Mouse (Mus musculus) lung, embryonic 15.5 days (tissue): ENCODE data around the gene Abcf2. TPM values are rescaled to one million over a fixed set of nuclear protein-coding genes. Genes with fewer than 3 reads are reported as not detected.

ENCODE experiments used
- ATAC-seq: fragments of 200-750 bp; cut with Nextera tagmentation; 2 replicates; pipeline ENCODE4 v1.8.0; 2017; ENCODE audit warnings: moderate number of reproducible peaks, borderline replicate concordance; ENCODE audit not compliant: low FRiP score, low TSS enrichment; ENCODE audit errors: extremely low read depth
- H3K27ac ChIP-seq: fragments of 300-500 bp; sonication (generic); 2 replicates; pipeline ENCODE4 v1.5.1; 2015; ENCODE audit warnings: moderate library complexity, mild to moderate bottlenecking, inconsistent platforms
- H3K27me3 ChIP-seq: fragments of 300-500 bp; sonication (generic); 2 replicates; pipeline ENCODE4 v1.6.1; 2015; ENCODE audit warnings: inconsistent platforms
- H3K36me3 ChIP-seq: fragments of 300-500 bp; sonication (generic); 2 replicates; pipeline ENCODE4 v1.6.1; 2015; ENCODE audit warnings: inconsistent platforms
- H3K4me1 ChIP-seq: fragments of 300-500 bp; sonication (generic); 2 replicates; pipeline ENCODE4 v1.6.1; 2015; ENCODE audit warnings: inconsistent platforms
- H3K4me2 ChIP-seq: fragments of 300-500 bp; sonication (generic); 2 replicates; pipeline ENCODE4 v1.6.1; 2015; ENCODE audit warnings: inconsistent platforms, mild to moderate bottlenecking, moderate library complexity
- H3K4me3 ChIP-seq: fragments of 300-500 bp; sonication (generic); 2 replicates; pipeline ENCODE4 v1.5.1; 2015; ENCODE audit warnings: mild to moderate bottlenecking, inconsistent platforms
- H3K9ac ChIP-seq: fragments of 300-500 bp; sonication (generic); 2 replicates; pipeline ENCODE4 v1.6.1; 2015; ENCODE audit warnings: inconsistent platforms
- H3K9me3 ChIP-seq: fragments of 300-500 bp; sonication (generic); 2 replicates; pipeline ENCODE4 v1.6.1; 2016; ENCODE audit warnings: inconsistent platforms
- WGBS: fragments of 180-500 bp; shearing (Covaris S2); methylation state at CpG from one replicate; pipeline ENCODE4 v1.1.7; 2015; 5-methylcytosine and 5-hydroxymethylcytosine counted together
- polyA plus RNA-seq: library from polyadenylated mRNA; unstranded; fragments of >200 nt; fragmentation: Nextera tagmentation; extraction: Ambion mirVana; gene quantifications from 2 replicates; pipeline ENCODE4 v1.2.1, GENCODE M21; 2015

The Abcf2 gene
- polyA plus RNA-seq, 1 experiment from 2014 or later: 110 TPM

DNA sequence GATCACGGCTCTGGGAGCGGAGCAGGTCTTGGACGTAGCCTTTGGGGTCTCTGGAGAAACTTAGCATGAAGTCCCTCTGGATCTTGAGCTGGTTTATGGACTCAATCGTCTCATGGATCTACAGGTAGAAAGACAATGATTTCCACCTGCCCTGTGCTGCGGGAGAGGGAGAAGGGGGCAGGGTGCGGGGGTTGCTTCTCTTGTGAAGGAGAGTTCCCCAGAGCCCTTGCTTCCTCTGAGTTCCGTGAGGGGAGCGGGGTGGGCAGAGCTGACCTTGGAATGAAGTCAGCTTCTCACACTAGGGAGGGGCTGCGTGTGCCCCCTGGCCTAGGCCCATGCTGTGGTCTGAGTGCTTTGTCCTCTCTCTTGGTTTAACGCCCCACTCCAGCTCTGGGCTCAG lies 16.0 kb upstream of the Abcf2 start:
- Histone ChIP-seq H3K4me1 (peaks cover 32% of the 10 kb centered on the region), H3K27me3 (peaks cover 4% of the 10 kb centered on the region; the same call in 1 of the 2 replicates), H3K9me3 (no peaks in the 10 kb centered on the region), H3K9ac (no peak overlapping the region), H3K36me3 (peaks cover 67% of the 10 kb centered on the region), H3K27ac (no peak overlapping the region), H3K4me3 (no peak overlapping the region), H3K4me2 (no peak overlapping the region)
- ATAC-seq: no peak
- 83% methylated on average over 10 of the region's 10 CpGs for WGBS

DNA sequence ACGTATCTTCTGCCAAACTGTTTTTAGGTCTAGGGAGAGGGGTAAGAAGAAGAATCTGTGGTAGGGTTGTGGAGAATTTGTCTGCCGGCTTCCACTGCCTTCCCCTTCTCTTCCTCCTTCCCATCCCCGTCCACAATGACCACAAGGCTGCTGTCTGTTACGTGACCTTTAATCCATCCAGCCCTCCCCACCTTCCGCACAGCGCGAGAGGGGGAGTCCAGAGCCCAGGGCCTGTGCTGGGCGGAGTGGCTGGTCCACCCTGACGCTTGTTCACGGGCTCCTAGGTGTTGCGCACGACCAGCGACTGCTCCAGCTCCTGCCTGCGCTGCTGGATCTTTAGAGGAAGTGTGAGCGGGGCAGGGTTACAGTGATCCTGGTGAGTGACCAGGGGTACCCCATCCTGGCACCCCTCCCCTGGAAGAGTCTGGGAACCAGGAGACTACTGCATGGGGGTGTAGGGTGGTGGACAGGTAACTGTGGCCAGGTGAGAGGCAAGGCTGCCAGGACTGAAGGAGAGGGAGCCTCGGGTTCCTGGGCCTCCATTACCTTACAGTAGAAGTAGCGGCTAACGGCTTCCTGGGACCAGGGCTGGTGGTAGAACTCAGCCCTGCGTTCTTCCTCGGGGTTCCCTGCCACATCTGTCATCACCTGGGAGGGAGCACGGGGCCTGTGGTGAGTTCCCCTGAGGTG lies 15.3 kb upstream of the Abcf2 start:
- Histone ChIP-seq H3K9me3 (no peaks in the 10 kb centered on the region), H3K4me1 (peaks cover 33% of the 10 kb centered on the region), H3K27ac (no peak overlapping the region), H3K36me3 (peaks cover 69% of the 10 kb centered on the region), H3K4me2 (peak overlapping the region; percentile 42), H3K4me3 (no peak overlapping the region), H3K9ac (no peak overlapping the region), H3K27me3 (no peaks in the 10 kb centered on the region)
- ATAC-seq: no peak
- 68% methylated on average over 21 of the region's 21 CpGs for WGBS

DNA sequence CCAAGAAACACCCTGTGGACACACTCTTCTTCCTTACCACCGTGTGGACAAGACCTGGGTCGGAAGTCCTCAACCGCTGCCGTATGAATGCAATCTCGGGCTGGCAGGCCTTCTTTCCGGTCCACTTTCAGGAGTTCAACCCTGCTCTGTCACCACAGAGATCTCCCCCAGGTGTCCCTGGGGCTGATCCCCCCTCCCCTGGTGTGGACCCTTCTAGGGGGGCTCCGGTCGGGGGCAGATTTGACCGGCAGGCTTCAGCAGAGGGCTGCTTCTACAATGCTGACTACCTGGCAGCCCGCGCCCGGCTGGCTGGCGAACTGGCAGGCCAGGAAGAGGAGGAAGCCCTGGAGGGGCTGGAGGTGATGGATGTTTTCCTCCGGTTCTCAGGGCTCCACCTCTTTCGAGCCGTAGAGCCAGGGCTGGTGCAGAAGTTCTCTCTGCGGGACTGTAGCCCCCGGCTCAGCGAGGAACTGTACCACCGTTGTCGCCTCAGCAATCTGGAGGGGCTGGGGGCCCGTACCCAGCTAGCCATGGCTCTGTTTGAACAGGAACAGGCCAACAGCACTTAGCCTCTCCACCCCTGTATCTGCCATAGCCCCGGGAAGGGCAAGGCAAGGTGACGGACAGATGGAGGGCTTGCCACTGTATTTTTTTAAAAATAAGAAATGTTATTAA lies 14.7 kb upstream of the Abcf2 start:
- H3K36me3 ChIP-seq: peaks cover 69% of the 10 kb centered on the region
- no peaks in the 10 kb centered on the region for H3K9me3 ChIP-seq
- 0 out of 2 replicates have a peak overlapping the region, but pooled peaks have one; percentile 2 for H3K4me3 ChIP-seq
- no peak for ATAC-seq
- H3K4me2 ChIP-seq: peak overlapping the region; percentile 42
- H3K4me1 ChIP-seq: peaks cover 35% of the 10 kb centered on the region
- peak overlapping the region; percentile 13; the same call in 1 of the 2 replicates for H3K9ac ChIP-seq
- H3K27me3 ChIP-seq: no peaks in the 10 kb centered on the region
- WGBS: 55% methylated on average over 24 of the region's 24 CpGs
- H3K27ac ChIP-seq: peak overlapping the region; percentile 24; the same call in 1 of the 2 replicates

DNA sequence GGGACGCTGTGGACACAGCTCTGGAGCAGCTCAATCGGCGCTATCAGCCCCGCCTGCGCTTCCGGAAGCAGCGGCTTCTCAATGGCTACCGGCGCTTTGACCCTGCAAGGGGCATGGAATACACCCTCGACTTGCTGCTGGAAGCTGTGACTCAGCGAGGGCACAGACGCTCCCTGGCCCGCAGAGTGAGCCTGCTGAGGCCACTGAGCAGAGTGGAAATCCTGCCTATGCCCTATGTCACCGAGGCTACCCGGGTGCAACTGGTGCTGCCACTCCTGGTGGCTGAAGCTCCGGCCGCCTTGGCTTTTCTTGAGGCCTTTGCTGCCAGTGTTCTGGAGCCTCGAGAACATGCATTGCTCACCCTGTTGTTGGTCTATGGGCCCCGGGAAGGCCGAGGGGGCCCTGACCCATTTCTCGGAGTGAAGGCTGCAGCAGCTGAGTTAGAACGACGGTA lies 14.0 kb upstream of the Abcf2 start:
- Histone ChIP-seq H3K36me3 (peaks cover 69% of the 10 kb centered on the region), H3K9me3 (no peaks in the 10 kb centered on the region), H3K4me3 (no peak overlapping the region), H3K27ac (peak overlapping the region; percentile 24; the same call in 1 of the 2 replicates), H3K4me2 (peak overlapping the region; percentile 42), H3K9ac (peak overlapping the region; percentile 13; the same call in 1 of the 2 replicates), H3K4me1 (peaks cover 29% of the 10 kb centered on the region), H3K27me3 (no peaks in the 10 kb centered on the region)
- WGBS: 35% methylated on average over 23 of the region's 23 CpGs
- no peak for ATAC-seq

DNA sequence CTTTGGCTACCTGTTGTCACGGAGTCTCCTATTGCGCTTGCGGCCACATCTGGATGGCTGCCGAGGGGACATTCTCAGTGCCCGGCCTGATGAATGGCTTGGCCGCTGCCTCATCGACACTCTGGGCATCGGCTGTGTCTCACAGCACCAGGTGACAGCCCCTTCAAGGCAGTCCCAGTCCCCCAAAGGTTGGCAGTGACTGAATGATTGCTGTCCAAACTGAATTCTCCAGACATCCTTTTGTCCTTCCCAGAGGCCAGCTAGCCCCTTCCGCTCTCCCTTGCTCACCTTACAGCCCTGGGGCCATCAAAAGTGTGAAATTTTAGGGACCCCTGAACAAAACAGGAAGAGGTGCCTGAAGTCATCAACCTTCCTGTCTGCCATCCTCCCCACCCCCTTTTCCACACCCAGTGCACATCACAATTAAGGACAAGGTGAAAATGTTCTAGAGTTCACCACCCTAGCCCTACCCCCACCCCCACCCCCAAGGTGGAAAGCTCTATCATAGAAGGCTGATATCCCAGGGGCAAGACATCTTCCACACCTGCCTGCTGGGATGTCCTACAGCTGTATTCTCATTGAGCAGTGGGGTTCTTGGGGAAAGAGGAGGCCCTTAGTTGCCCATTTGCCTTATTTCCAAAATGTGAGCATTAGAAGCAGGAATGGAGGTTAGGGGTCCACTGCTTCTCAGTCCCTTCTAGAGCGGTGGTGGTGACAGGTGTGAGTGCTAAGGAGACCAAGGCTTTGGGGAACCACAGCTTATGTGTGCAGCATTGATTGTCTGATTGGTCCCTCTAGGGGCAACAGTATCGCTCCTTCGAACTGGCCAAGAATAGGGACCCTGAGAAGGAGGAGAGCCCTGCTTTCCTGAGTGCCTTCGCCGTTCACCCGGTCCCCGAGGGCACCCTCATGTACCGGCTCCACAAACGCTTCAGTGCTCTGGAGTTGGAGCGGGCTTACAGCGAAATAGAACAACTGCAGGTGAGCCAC lies 12.5 kb upstream of the Abcf2 start:
- no peak for ATAC-seq
- no peak overlapping the region for H3K27ac ChIP-seq
- H3K9me3 ChIP-seq: no peaks in the 10 kb centered on the region
- 91% methylated on average over 20 of the region's 20 CpGs for WGBS
- no peak overlapping the region for H3K9ac ChIP-seq
- no peaks in the 10 kb centered on the region for H3K27me3 ChIP-seq
- H3K4me1 ChIP-seq: peaks cover 33% of the 10 kb centered on the region
- H3K4me2 ChIP-seq: no peak overlapping the region
- H3K4me3 ChIP-seq: no peak overlapping the region
- peaks cover 58% of the 10 kb centered on the region for H3K36me3 ChIP-seq

DNA sequence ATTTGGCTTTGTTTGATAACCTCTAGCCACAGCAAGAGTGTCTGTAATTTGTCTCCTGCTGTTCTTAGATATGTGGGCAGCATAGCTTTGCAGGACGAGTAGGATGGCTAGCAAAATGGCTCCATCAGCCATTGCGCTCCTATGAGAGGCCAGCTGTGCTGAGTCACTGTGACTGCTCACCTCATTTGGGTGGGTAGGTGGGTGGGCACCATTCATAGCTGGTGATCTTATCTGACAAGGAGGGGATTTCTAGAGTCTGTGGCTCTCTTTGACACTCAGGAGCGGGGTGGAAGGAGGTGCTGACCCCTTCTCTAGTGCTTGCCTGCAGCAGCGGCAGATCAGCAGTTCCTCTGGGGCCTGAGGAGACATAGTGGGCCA lies 9.9 kb upstream of the Abcf2 start:
- peak overlapping the region; percentile 85 for H3K4me2 ChIP-seq
- peak overlapping the region; percentile 92 for H3K4me3 ChIP-seq
- H3K27ac ChIP-seq: no peak overlapping the region
- ATAC-seq: no peak
- 10% methylated on average over 4 of the region's 4 CpGs for WGBS
- no peaks in the 10 kb centered on the region for H3K9me3 ChIP-seq
- H3K4me1 ChIP-seq: peaks cover 33% of the 10 kb centered on the region
- H3K27me3 ChIP-seq: no peaks in the 10 kb centered on the region
- H3K36me3 ChIP-seq: peaks cover 34% of the 10 kb centered on the region
- H3K9ac ChIP-seq: peak overlapping the region; percentile 75

DNA sequence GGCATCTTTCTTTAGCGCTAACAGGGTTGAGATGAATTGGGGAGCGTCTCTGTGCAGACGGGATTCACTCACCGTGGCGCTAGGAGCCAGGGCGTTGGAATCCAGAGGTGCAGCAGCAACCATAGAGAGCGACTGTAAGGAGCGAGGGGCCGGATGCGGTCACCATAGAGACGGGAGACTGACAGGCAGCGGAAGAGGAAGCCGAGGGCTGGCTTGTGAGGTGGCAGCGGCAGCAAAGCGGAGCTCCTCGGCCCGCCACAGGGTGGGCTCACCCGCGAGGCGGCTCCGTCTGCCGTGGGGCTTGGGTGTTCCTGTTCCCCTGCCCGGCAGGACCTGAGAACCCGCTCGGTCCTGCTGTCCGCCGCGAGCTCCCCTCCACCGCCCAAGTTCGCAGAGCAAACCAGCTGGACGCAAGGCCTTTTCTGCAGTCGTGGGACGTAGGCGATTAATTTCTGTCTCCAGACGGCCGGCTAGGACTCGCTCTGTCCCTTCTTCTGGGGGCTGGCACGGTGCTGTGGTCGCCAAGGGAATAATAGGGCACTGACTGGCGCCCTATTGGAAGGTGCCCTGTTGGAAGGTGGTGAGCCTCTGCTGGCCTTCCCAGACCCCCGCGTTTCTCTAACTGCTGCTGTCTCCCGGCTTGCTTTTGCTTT lies 9.4 kb upstream of the Abcf2 start, which contains the start of gene Chpf2:
Gene Chpf2, plus strand, starts transcription at position 195 of the 653 bp plus-strand sequence.
- Histone ChIP-seq H3K9me3 (no peaks in the 10 kb centered on the region), H3K27ac (peak within 1 kb of the TSS; percentile 47; the same call in 1 of the 2 replicates), H3K9ac (peak within 1 kb of the TSS; percentile 75), H3K4me3 (peak within 1 kb of the TSS; percentile 92), H3K4me2 (peak within 1 kb of the TSS; percentile 85), H3K36me3 (peaks cover 29% of the 10 kb centered on the region), H3K27me3 (no peaks in the 10 kb centered on the region), H3K4me1 (peaks cover 28% of the 10 kb centered on the region)
- 0% methylated on average over 43 of the region's 43 CpGs for WGBS
- peak; percentile 88 for ATAC-seq

DNA sequence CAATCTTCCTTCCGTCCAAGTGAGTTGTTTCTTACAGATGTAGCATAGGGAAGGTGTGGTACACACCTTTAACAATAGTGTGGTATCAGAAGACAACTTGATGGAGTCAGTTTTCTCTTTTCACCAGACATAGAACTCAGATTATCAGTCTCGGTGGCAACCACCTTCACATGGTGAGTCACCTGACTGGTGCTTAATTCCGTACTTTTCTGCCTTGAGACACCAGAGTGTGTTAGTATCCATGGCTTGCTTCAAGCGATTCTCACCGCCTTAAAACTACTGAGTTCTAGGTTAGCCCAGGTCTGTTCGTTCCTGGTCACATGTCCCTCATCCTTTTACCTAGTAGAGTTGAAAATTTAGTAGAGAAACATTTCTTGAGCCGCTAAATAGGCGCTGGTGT lies 8.8 kb upstream of the Abcf2 start:
- WGBS: 11% methylated on average over 8 of the region's 8 CpGs
- H3K27ac ChIP-seq: no peak overlapping the region
- no peaks in the 10 kb centered on the region for H3K27me3 ChIP-seq
- no peak; the same call in 1 of the 2 replicates for ATAC-seq
- H3K36me3 ChIP-seq: peaks cover 23% of the 10 kb centered on the region
- H3K9ac ChIP-seq: peak overlapping the region; percentile 75
- peak overlapping the region; percentile 85 for H3K4me2 ChIP-seq
- H3K4me1 ChIP-seq: peaks cover 22% of the 10 kb centered on the region
- peak overlapping the region; percentile 92 for H3K4me3 ChIP-seq
- H3K9me3 ChIP-seq: no peaks in the 10 kb centered on the region

DNA sequence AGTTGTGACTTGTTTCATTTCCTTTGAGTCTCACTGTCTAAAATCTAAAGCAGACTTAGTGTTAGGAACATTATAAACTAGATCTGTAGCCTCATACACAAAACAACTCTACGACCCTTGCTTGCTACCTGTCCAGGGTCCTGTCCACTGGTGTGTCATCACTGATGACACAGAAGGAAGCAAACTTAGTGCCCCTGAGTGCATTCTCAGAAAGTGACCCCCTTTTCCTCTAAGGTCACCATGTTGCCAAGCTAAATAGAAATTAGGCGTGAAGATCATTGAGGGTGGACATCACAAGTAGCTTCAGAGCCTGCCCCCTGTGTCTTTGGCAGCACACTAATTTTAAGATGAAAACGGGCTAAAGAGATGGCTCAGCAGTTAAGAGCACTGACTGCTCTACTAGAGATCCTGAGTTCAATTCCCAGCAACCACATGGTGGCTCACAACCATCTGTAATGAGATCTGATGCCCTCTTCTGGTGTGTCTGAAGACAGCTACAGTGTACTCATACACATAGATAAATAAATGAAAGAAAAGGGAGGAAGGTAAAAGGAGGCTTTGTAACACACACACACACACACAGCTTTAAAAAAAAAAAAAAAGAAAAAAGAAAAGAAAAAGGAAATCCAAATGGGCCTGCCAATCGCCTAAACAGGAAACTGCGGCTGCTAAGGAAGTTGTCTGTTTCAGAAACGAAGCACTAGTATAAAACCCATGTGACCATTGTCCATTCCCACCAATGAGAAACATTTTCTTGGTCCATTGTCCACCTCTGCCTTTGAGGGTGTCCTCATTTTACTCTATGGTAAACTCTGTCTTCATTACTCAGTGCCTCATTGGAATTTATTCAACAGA lies 1.1 kb upstream of the Abcf2 start:
- H3K9ac ChIP-seq: peak overlapping the region; percentile 56
- no peak for ATAC-seq
- H3K9me3 ChIP-seq: no peaks in the 10 kb centered on the region
- H3K4me3 ChIP-seq: peak overlapping the region; percentile 86
- H3K4me1 ChIP-seq: peaks cover 21% of the 10 kb centered on the region
- H3K4me2 ChIP-seq: peak overlapping the region; percentile 79
- WGBS: 53% methylated on average over 6 of the region's 6 CpGs
- peak overlapping the region; percentile 87 for H3K27ac ChIP-seq
- no peaks in the 10 kb centered on the region for H3K27me3 ChIP-seq
- peaks cover 20% of the 10 kb centered on the region for H3K36me3 ChIP-seq

DNA sequence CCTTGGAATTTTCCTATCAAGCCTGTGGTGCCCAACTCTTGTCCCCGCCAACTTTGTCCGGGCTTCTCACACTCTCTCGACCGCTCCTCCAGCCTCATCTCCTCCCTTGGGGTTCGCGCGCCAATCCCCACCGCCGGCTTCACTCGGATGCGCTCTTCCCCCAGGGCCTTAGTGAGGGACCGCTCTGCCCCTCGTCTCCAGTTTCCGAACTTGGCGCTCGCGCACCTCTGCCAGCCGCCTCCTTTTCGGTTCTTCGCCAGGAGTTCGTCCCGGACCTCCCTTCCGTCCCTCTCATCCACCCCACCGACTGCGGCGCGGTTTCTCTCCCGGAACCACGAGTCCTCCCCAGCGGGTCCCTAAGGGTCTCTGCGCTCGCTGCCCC lies 475 bp downstream of the Abcf2 start:
- WGBS: 0% methylated on average over 32 of the region's 32 CpGs
- H3K36me3 ChIP-seq: peaks cover 34% of the 10 kb centered on the region
- ATAC-seq: peak; percentile 28

More for the DNA sequence above, 475 bp downstream of the Abcf2 start:
- Histone ChIP-seq H3K4me1 (peaks cover 21% of the 10 kb centered on the region), H3K4me3 (peak overlapping the region; percentile 86), H3K9me3 (no peaks in the 10 kb centered on the region), H3K9ac (peak overlapping the region; percentile 82), H3K27me3 (no peaks in the 10 kb centered on the region), H3K4me2 (peak overlapping the region; percentile 79), H3K27ac (peak overlapping the region; percentile 87)
